Mouse (Mus musculus) bone marrow, adult 2 months (tissue): ENCODE measurements at regions not wholly inside any gene's neighbourhood (a gene's known extent, or its start where the extent isn't known, plus 50 kb on each side); places are given as distances from the start of the nearest gene placed in this dataset.

ENCODE experiments used
- H3K27ac ChIP-seq: fragments of 200-500 bp; 2 replicates; pipeline ENCODE4 v1.5.1; 2012; ENCODE audit warnings: low read depth, mild to moderate bottlenecking, control low read depth, inconsistent platforms, low read length; ENCODE audit not compliant: control insufficient read depth, poor library complexity, insufficient read depth
- H3K4me1 ChIP-seq: fragments of 200-500 bp; 2 replicates; pipeline ENCODE4 v1.6.1; 2011; ENCODE audit warnings: low read length; ENCODE audit not compliant: control insufficient read depth, insufficient read depth
- H3K4me3 ChIP-seq: fragments of 200-500 bp; replicated peaks from 2 replicates; pipeline ENCODE3; 2011; ENCODE audit warnings: mild to moderate bottlenecking, low read depth, low read length, control low read depth; ENCODE audit not compliant: control insufficient read depth
- CTCF ChIP-seq: fragments of 200-500 bp; IDR thresholded peaks from 2 replicates; pipeline ENCODE4 v1.5.1; 2011; ENCODE audit warnings: low read length, control low read depth; ENCODE audit not compliant: control insufficient read depth, insufficient read depth
- POLR2A ChIP-seq: fragments of 200-500 bp; IDR thresholded peaks from 2 replicates; pipeline ENCODE4 v1.6.1; 2011; ENCODE audit warnings: low read depth, mild to moderate bottlenecking, control low read depth, low read length, borderline replicate concordance; ENCODE audit not compliant: control insufficient read depth
- WGBS: fragments of 180-500 bp; shearing (Covaris S2); methylation state at CpG from one replicate; pipeline ENCODE4 v1.1.7; 2018; 5-methylcytosine and 5-hydroxymethylcytosine counted together

- H3K27ac ChIP-seq, result no peak overlapping the region
- no peak overlapping the region for H3K4me3 ChIP-seq
- no peak for TF ChIP-seq CTCF
- no peak for TF ChIP-seq POLR2A
- H3K4me1 ChIP-seq, result no peaks in the 10 kb centered on the region
- 39% methylated on average over 5 of the region's 5 CpGs for WGBS
Observed at GRCm38 (mm10) chr15:32005986-32006385, 171.1 kb upstream of the Tas2r119 start.

GRCm38 (mm10) chr15:32009818-32010217 lies 167.3 kb upstream of the Tas2r119 start:
- Histone ChIP-seq H3K4me3 (no peak overlapping the region), H3K4me1 (no peaks in the 10 kb centered on the region), H3K27ac (no peak overlapping the region)
- WGBS, result 71% methylated on average over 3 of the region's 3 CpGs
- no peak for TF ChIP-seq POLR2A
- TF ChIP-seq CTCF, result 0 out of 2 replicates have a peak, but pooled peaks have one; percentile 7

GRCm38 (mm10) chr15:32012044-32012443 lies 165.0 kb upstream of the Tas2r119 start:
- TF ChIP-seq CTCF (no peak), POLR2A (no peak)
- no peak overlapping the region for H3K4me3 ChIP-seq
- H3K27ac ChIP-seq, result no peak overlapping the region
- no peaks in the 10 kb centered on the region for H3K4me1 ChIP-seq
- 24% methylated on average over 2 of the region's 2 CpGs for WGBS

GRCm38 (mm10) chr15:32012838-32013237 lies 164.3 kb upstream of the Tas2r119 start:
- TF ChIP-seq CTCF, result no peak
- TF ChIP-seq POLR2A, result no peak
- Histone ChIP-seq H3K4me3 (no peak overlapping the region), H3K27ac (no peak overlapping the region), H3K4me1 (no peaks in the 10 kb centered on the region)
- 61% methylated on average over 5 of the region's 5 CpGs for WGBS

- 59% methylated on average over 4 of the region's 4 CpGs for WGBS
- no peaks in the 10 kb centered on the region for H3K4me1 ChIP-seq
- no peak for TF ChIP-seq CTCF
- TF ChIP-seq POLR2A, result no peak
- H3K27ac ChIP-seq, result no peak overlapping the region
- H3K4me3 ChIP-seq, result no peak overlapping the region
Observed at GRCm38 (mm10) chr15:32015169-32015568, 161.9 kb upstream of the Tas2r119 start.

GRCm38 (mm10) chr15:32020323-32021008 lies 156.6 kb upstream of the Tas2r119 start:
- Histone ChIP-seq H3K4me3 (no peak overlapping the region), H3K4me1 (no peaks in the 10 kb centered on the region), H3K27ac (no peak overlapping the region)
- no peak for TF ChIP-seq POLR2A
- TF ChIP-seq CTCF, result no peak
- 30% methylated on average over 6 of the region's 6 CpGs for WGBS

- Histone ChIP-seq H3K4me1 (no peaks in the 10 kb centered on the region), H3K27ac (no peak overlapping the region), H3K4me3 (no peak overlapping the region)
- WGBS, result 59% methylated on average over 5 of the region's 5 CpGs
- TF ChIP-seq CTCF, result no peak
- no peak for TF ChIP-seq POLR2A
Observed at GRCm38 (mm10) chr15:32021009-32021602, 156.0 kb upstream of the Tas2r119 start.

GRCm38 (mm10) chr15:32034091-32034490 lies 143.0 kb upstream of the Tas2r119 start:
- no peak for TF ChIP-seq CTCF
- no peak for TF ChIP-seq POLR2A
- no peak overlapping the region for H3K27ac ChIP-seq
- no peaks in the 10 kb centered on the region for H3K4me1 ChIP-seq
- no peak overlapping the region for H3K4me3 ChIP-seq
- 66% methylated on average over 1 of the region's 1 CpGs for WGBS

- no peak overlapping the region for H3K27ac ChIP-seq
- WGBS, result 60% methylated on average over 7 of the region's 7 CpGs
- TF ChIP-seq POLR2A (no peak), CTCF (no peak)
- no peak overlapping the region for H3K4me3 ChIP-seq
- no peaks in the 10 kb centered on the region for H3K4me1 ChIP-seq
Observed at GRCm38 (mm10) chr15:32034790-32035189, 142.3 kb upstream of the Tas2r119 start.

GRCm38 (mm10) chr15:32041764-32042163 lies 135.3 kb upstream of the Tas2r119 start:
- Histone ChIP-seq H3K4me3 (no peak overlapping the region), H3K4me1 (no peaks in the 10 kb centered on the region), H3K27ac (no peak overlapping the region)
- 77% methylated on average over 6 of the region's 6 CpGs for WGBS
- TF ChIP-seq POLR2A (no peak), CTCF (no peak)
